Mouse (Mus musculus) myocyte (in vitro differentiated cells): ENCODE data around the gene Shq1.

Experiments used
- CEBPB ChIP-seq: IDR thresholded peaks from 2 replicates; pipeline ENCODE4 v1.6.1; 2011; ENCODE audit warnings: mild to moderate bottlenecking, moderate library complexity; ENCODE audit not compliant: poor library complexity, insufficient read depth, severe bottlenecking
- E2F4 ChIP-seq: IDR thresholded peaks from one replicate; pipeline ENCODE4 v1.6.1; 2011; ENCODE audit warnings: mild to moderate bottlenecking, control low read depth, moderate library complexity; ENCODE audit not compliant: insufficient read depth
- MAX ChIP-seq: IDR thresholded peaks from one replicate; pipeline ENCODE4 v1.6.1; 2011; ENCODE audit warnings: low read depth, mild to moderate bottlenecking, control low read depth
- MYOD1 ChIP-seq, 3 experiments: IDR thresholded peaks; one replicate each; pipeline ENCODE4 v1.6.1; 2011; ENCODE audit warnings: control low read depth in 2 of 3, low read depth in 2 of 3, mild to moderate bottlenecking in 2 of 3, moderate library complexity in 1 of 3; ENCODE audit not compliant: insufficient read length in 2 of 3, control insufficient read depth in 1 of 3
- MYOG ChIP-seq, 3 experiments: IDR thresholded peaks; one replicate each; pipeline ENCODE4 v1.6.1; 2011; ENCODE audit warnings: control low read depth in 2 of 3, low read depth in 2 of 3, mild to moderate bottlenecking in 2 of 3; ENCODE audit not compliant: insufficient read length in 2 of 3, control insufficient read depth in 1 of 3, insufficient read depth in 1 of 3
- POLR2A ChIP-seq: IDR thresholded peaks from one replicate; pipeline ENCODE4 v1.6.1; 2011; ENCODE audit warnings: low read depth, mild to moderate bottlenecking, control low read depth, moderate library complexity; ENCODE audit not compliant: insufficient read length
- POLR2AphosphoS2 ChIP-seq: IDR thresholded peaks from one replicate; pipeline ENCODE4 v1.6.1; 2011; ENCODE audit warnings: low read depth, control low read depth; ENCODE audit not compliant: insufficient read length
- REST ChIP-seq: IDR thresholded peaks from one replicate; pipeline ENCODE4 v1.6.1; 2011; ENCODE audit warnings: mild to moderate bottlenecking, control low read depth, moderate library complexity; ENCODE audit not compliant: insufficient read depth, insufficient read length
- SRF ChIP-seq: IDR thresholded peaks from one replicate; pipeline ENCODE4 v1.6.1; 2011; ENCODE audit warnings: low read depth; ENCODE audit not compliant: control insufficient read depth, insufficient read length
- TCF12 ChIP-seq: IDR thresholded peaks from one replicate; pipeline ENCODE4 v1.6.1; 2011; ENCODE audit warnings: mild to moderate bottlenecking, control low read depth; ENCODE audit not compliant: poor library complexity, insufficient read depth, severe bottlenecking
- TCF3 ChIP-seq: IDR thresholded peaks from one replicate; pipeline ENCODE4 v1.6.1; 2011; ENCODE audit warnings: low read depth, control low read depth; ENCODE audit not compliant: insufficient read length
- USF1 ChIP-seq: IDR thresholded peaks from one replicate; pipeline ENCODE4 v1.6.1; 2011; ENCODE audit warnings: low read depth, mild to moderate bottlenecking, control low read depth, moderate library complexity

GRCm38 (mm10) chr6:100590602-100591001 is 80.4 kb downstream of the Shq1 start:
- TF ChIP-seq POLR2A (no peak), TCF12 (no peak), SRF (no peak), POLR2AphosphoS2 (no peak), MYOD1 (IDR thresholded peaks at IDR 0.05; ENCODE audit: control insufficient read depth in 1 of 3, insufficient read length in 2 of 3, low read depth in 2 of 3) (no peak), USF1 (no peak), MAX (no peak), MYOG (IDR thresholded peaks at IDR 0.05; ENCODE audit: control insufficient read depth in 1 of 3, insufficient read depth in 1 of 3, insufficient read length in 2 of 3, low read depth in 2 of 3) (no peak), CEBPB (no peak), REST (no peak), TCF3 (no peak), E2F4 (no peak)
